Mouse (Mus musculus): Measurements from ENCODE around the gene Fbxo31.

Fbxo31 gene

GRCm38 (mm10) chr8:121551065-121551985 is 27.3 kb downstream of the Fbxo31 start:
- DNase-seq (ENCODE audit: low read depth), result no peak

- no peak for DNase-seq (ENCODE audit: low read depth)
These were observed 28.6 kb downstream of the Fbxo31 start for GRCm38 (mm10) chr8:121550056-121550455.

- peak; percentile 72 for DNase-seq (ENCODE audit: low read depth)
These were observed 31.5 kb downstream of the Fbxo31 start for GRCm38 (mm10) chr8:121547132-121547531.

DNA sequence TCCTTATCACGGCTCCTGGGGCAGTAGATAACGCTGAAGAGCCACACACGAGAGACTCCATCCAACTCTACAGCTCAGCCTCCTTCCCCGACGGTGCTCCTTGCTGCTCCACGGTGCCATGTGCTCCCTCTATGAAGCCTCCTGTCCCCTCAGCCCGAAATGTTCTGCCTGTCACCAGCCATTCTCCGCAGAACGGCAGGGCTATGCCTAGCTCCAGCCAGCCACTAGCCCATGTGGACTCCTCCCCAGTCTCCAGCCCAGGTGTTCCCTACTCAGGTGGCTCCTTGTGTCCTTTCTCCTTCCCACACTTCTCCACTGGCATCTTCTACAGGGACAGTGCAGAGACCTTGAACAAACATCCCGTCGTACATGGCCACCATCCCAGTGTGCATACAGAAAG is 33.7 kb downstream of the Fbxo31 start:
- DNase-seq (ENCODE audit: low read depth), result no peak

DNA sequence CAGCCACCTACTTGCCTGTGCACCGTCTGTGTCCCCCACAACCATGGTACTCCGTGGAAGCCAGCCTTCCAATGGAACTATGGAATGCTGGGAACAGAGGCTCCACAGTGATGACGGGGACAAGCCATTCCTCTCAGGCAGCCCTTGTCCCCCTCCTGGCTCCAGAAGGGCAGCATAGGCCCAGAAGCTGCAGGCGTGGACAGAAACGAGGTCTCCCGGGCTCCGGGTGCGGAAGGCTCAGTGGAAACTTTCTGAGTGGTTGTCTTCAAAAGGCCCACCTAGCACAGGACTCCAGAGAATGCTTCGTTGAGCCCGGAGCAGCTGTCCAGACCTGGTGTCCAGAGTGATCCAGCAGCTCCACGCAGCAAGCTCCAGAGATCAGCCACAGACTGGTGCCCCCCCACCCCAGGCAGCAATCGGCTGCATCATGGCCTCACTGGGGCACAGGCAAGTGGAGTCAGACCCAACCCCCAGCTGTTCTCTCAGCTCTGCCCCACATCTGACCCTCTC is 34.3 kb downstream of the Fbxo31 start, which contains the start of gene 1700018B08Rik:
Gene 1700018B08Rik, minus strand, starts transcription at position 45 of the 510 bp plus-strand sequence.
- DNase-seq (ENCODE audit: low read depth), result no peak

DNA sequence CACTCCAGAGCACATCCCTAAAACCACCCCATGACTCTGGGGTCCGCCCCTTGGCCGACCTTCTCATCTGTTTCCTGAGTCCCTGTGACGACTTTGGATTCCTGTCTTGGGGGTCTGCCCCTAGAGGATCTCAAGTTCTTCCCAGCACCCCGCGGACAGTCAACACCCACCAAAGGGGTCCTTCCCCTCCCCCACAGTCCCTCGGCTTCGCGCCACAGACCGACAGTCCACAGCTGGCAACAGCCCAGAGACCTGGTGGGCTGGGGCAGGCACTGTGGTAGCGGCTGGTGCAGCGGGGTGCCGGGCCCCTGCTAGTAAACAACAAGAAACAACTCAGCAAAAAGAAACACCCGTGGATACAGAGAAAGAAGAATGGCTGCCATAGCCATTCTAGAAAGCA is 35.7 kb downstream of the Fbxo31 start:
- DNase-seq (ENCODE audit: low read depth), result no peak

- DNase-seq (ENCODE audit: low read depth), result no peak
These were observed 36.7 kb downstream of the Fbxo31 start for GRCm38 (mm10) chr8:121541862-121542261.

DNA sequence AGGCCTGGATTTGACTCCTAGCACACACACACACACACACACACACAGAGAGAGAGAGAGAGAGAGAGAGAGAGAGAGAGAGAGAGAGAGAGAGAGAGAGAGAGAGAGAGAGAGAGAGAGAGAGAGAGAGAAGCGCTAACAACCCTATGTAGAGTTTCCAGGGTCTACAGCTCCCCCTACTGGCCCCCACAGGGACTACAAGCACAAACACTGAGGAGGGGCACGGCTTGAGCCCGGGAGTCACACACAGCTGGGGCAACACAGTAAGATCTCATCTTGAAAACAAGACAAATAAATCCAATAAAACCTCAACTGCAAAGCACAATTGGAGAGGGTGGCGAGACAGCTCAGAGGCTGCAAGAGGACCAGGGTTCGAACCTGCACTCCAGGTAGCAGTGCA is 46.2 kb downstream of the Fbxo31 start:
- peak; percentile 24 for DNase-seq (ENCODE audit: low read depth)

- DNase-seq (ENCODE audit: low read depth), result no peak
These were observed 48.0 kb downstream of the Fbxo31 start for GRCm38 (mm10) chr8:121530639-121531038.

- no peak for DNase-seq (ENCODE audit: low read depth)
These were observed 49.8 kb downstream of the Fbxo31 start for GRCm38 (mm10) chr8:121528790-121529189.

DNA sequence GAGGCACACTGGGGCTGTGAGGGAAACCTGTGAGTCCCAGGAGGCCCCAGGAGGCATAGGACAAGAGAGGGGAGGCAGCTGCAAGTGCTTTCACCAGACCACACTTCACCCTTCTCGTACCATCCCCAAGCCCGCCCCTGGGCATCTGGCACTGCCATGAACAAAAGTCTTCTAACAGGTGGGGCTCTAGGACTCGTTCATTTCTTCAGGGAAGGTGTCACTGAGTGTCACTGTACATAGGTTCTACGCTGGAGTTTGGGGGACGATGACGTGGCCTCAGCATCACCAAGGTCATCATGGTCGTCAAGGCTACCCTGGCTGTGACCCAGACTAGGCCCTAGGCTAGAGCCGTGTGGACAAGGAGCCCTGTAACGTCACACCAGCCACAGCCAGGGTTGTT is 50.9 kb downstream of the Fbxo31 start:
- DNase-seq (ENCODE audit: low read depth), result no peak

- no peak for DNase-seq (ENCODE audit: low read depth)
These were observed 51.6 kb downstream of the Fbxo31 start for GRCm38 (mm10) chr8:121526811-121527550.

DNA sequence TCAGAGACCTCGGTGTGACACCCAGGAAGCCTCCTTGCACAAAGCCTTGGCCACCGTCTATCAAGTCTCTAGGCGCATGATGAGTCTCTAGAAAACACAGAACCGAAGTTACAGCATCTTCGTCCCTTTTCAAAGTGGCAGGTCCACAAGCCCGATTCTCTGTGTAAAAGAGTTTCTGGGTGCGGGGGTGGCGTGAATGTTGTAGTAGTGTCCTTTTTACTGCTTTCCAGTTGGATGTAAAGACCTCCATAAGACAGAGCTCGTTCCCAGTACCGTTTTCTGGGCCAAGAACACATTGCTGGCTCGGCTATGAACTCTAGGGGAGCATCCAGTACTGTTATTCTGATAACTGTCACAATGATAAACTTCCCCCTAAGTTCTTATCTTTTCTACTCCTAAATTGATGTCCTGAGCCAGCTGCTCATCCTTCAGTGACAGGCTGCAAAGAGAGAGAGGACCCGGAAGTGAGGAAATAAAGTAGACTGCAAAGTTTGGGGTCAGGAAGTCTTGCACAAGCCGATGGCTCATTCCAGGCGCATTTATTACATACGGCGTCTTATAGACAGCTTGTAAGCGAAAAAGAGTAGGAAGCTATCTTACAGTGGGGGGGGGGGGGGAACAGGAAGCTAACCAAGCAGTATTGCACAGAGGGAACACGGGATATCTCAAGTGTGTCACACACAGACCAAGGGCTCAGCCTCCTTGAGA is 53.3 kb downstream of the Fbxo31 start:
- no peak for DNase-seq (ENCODE audit: low read depth)

DNA sequence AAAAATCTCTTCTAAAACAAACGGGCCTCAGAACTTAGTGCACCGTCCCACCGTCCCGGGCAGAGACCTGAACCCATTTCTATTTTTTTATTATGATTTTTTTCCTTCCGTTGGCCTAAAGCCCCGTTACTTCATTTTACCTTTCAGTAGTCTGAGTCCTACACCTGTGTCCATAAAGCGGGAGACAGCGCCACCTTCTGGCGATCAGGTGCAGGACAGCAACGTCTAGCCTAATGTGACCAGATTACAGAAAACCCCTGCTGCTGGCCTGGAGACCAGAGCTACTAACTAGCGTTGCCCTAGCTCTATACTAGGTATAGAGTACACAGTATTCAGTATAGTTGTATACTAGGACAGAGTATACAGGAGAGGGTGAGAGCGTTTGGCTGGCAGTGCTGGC is 65.2 kb downstream of the Fbxo31 start:
- DNase-seq (ENCODE audit: low read depth), result peak; percentile 53

DNA sequence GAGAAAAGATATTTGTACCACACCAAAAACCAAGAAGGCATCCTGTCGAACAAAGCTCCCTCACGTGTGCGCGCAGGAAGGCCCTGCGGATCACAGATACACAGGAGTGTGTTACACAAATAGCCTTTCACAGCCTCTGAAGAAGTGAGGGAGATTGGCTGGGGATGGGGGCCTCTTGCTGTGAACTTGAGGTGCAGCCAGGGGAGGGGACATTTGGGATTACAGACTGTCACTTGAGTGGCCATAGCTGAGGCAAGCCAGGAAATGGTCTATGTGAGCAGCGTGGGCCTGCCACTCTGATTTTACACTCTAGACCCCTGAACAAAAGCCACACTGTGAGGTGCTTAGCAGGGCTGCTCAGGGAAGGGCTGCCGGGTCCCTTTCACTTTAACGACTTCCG is 66.9 kb downstream of the Fbxo31 start:
- no peak for DNase-seq (ENCODE audit: low read depth)

Data from c-Kit-positive CD71-negative TER-119-negative erythroid progenitor cells, embryonic 14.5 days (primary cell).